Mouse (Mus musculus): ENCODE measurements around the gene Igsf3. TPM values are rescaled to one million over a fixed set of nuclear protein-coding genes. Genes with fewer than 3 reads are reported as not detected.

Igsf3 gene
- polyA plus RNA-seq, 1 experiment from 2014 or later, result 28.1 TPM

GRCm38 (mm10) chr3:101377256-101378024 lies 557 bp downstream of the Igsf3 start:
- Histone ChIP-seq H3K4me1 (ENCODE audit: control insufficient read depth in 2 of 2, insufficient read depth in 2 of 2, low read length in 2 of 2) (peaks cover 28 to 38% of the 10 kb centered on the region in 2 experiments), H3K27ac (replicated peaks in 1 of 2; ENCODE audit: control insufficient read depth in 1 of 2, insufficient read depth in 1 of 2, low read depth in 2 of 2, low read length in 2 of 2) (peak overlapping the region; percentile 87 to 88), H3K27me3 (ENCODE audit: control insufficient read depth, insufficient read depth, low read length) (no peaks in the 10 kb centered on the region), H3K9ac (ENCODE audit: low read length) (peak overlapping the region; percentile 96), H3K4me3 (ENCODE audit: control insufficient read depth in 1 of 2, insufficient read depth in 1 of 2, low read depth in 1 of 2, low read length in 2 of 2) (peak overlapping the region; percentile 82 to 91), H3K4me2 (ENCODE audit: low read length) (peak overlapping the region; percentile 94), H3K36me3 (ENCODE audit: control insufficient read depth, insufficient read depth, low read length) (no peaks in the 10 kb centered on the region), H3K9me3 (ENCODE audit: control insufficient read depth, low read length) (no peaks in the 10 kb centered on the region)
- ATAC-seq (ENCODE audit: insufficient number of reproducible peaks, insufficient read depth, low FRiP score, low read depth), result 0 out of 2 replicates have a peak, but pooled peaks have one; percentile 7
- under 1% methylated on average over 55 of the region's 62 CpGs for WGBS

DNA sequence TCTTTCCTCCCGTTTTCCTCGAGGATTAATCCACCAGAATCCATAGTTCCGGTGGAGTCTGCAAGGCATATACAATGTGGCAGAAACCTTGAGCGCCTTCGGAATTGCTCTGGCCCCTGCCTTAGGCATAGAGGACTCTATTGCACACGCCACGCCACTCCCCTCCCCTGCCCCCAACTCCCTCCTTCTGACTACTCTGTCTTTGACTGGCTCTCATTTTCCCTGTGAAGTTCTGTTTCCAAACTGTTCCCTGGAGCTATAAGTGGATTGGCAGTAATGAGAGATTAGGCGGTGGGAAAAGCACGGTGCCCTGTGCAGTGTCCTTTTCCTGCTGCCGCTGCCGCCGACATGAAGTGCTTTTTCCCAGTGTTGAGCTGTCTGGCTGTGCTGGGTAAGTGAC lies 1.2 kb downstream of the Igsf3 start:
- whole genome bisulfite sequencing, result under 1% methylated on average over 12 of the region's 12 CpGs

DNA sequence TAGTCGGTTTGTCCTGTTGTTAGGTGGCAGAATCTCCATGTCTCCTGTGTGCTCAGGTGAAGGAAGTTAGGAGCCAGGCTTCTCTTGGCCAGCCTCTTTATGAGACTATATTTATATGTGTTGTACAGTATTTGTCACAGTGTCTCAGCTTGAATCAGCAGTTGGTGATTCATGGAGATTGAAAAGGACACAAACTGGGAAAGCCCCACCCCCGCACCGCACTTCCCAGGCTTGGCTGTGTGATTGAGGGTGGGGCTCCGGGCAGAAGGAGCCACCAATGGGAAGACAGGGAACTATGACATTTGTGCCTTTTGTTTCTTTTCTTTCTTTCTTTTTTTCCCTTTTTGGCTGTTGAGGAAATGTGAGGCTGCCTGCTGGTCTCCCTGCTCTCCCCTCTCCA lies 2.9 kb downstream of the Igsf3 start:
- peaks cover 28 to 47% of the 10 kb centered on the region in 2 experiments for H3K4me1 ChIP-seq (ENCODE audit: control insufficient read depth in 2 of 2, insufficient read depth in 2 of 2, low read length in 2 of 2)
- H3K9me3 ChIP-seq (ENCODE audit: control insufficient read depth, low read length), result no peaks in the 10 kb centered on the region
- no peak for ATAC-seq (ENCODE audit: insufficient number of reproducible peaks, insufficient read depth, low FRiP score, low read depth)
- WGBS, result 21% methylated on average over 4 of the region's 4 CpGs
- peak overlapping the region; percentile 24 to 91 for H3K4me3 ChIP-seq (ENCODE audit: control insufficient read depth in 1 of 2, insufficient read depth in 1 of 2, low read depth in 1 of 2, low read length in 2 of 2)
- H3K27ac ChIP-seq (replicated peaks in 1 of 2; ENCODE audit: control insufficient read depth in 1 of 2, insufficient read depth in 1 of 2, low read depth in 2 of 2, low read length in 2 of 2), result peak overlapping the region; percentile 25 to 44; a peak in 2 of 4 replicates
- H3K4me2 ChIP-seq (ENCODE audit: low read length), result peak overlapping the region; percentile 94
- H3K36me3 ChIP-seq (ENCODE audit: control insufficient read depth, insufficient read depth, low read length), result no peaks in the 10 kb centered on the region
- peak overlapping the region; percentile 96 for H3K9ac ChIP-seq (ENCODE audit: low read length)
- H3K27me3 ChIP-seq (ENCODE audit: control insufficient read depth, insufficient read depth, low read length), result no peaks in the 10 kb centered on the region

More for the DNA sequence above, 1.2 kb downstream of the Igsf3 start:
- Histone ChIP-seq H3K4me3 (ENCODE audit: control insufficient read depth in 1 of 2, insufficient read depth in 1 of 2, low read depth in 1 of 2, low read length in 2 of 2) (peak overlapping the region; percentile 82 to 91), H3K36me3 (ENCODE audit: control insufficient read depth, insufficient read depth, low read length) (no peaks in the 10 kb centered on the region), H3K9me3 (ENCODE audit: control insufficient read depth, low read length) (no peaks in the 10 kb centered on the region), H3K4me2 (ENCODE audit: low read length) (peak overlapping the region; percentile 94), H3K27me3 (ENCODE audit: control insufficient read depth, insufficient read depth, low read length) (no peaks in the 10 kb centered on the region), H3K9ac (ENCODE audit: low read length) (peak overlapping the region; percentile 96), H3K4me1 (ENCODE audit: control insufficient read depth in 2 of 2, insufficient read depth in 2 of 2, low read length in 2 of 2) (peaks cover 28 to 44% of the 10 kb centered on the region in 2 experiments), H3K27ac (replicated peaks in 1 of 2; ENCODE audit: control insufficient read depth in 1 of 2, insufficient read depth in 1 of 2, low read depth in 2 of 2, low read length in 2 of 2) (peak overlapping the region; percentile 87 to 88)
- ATAC-seq (ENCODE audit: insufficient number of reproducible peaks, insufficient read depth, low FRiP score, low read depth), result peak; percentile 58

DNA sequence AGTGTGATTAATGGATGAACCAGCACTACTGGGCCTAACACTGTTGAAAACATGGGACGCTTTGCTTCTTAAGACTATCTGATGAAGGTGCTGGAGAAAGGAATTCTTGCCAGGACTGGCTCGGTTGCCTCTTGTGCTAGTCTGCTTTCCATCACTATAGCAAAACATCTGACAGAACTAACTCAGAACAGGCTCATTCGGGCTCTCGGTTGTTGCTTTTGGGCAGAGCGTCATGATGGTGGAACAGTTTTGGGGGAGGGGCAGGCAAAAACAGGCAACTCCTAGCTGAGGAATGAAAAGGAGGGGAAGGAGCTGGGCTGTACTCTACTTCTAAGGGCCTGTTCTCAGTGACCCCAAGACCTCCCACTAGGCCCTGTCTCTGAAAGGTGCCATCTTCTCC lies 4.8 kb downstream of the Igsf3 start:
- H3K4me3 ChIP-seq (ENCODE audit: control insufficient read depth in 1 of 2, insufficient read depth in 1 of 2, low read depth in 1 of 2, low read length in 2 of 2), result no peak overlapping the region
- peaks cover 30 to 56% of the 10 kb centered on the region in 2 experiments for H3K4me1 ChIP-seq (ENCODE audit: control insufficient read depth in 2 of 2, insufficient read depth in 2 of 2, low read length in 2 of 2)
- peak overlapping the region; percentile 94 for H3K4me2 ChIP-seq (ENCODE audit: low read length)
- 0 out of 2 replicates have a peak overlapping the region, but pooled peaks have one; percentile 30 for H3K9ac ChIP-seq (ENCODE audit: low read length)
- no peak for ATAC-seq (ENCODE audit: insufficient number of reproducible peaks, insufficient read depth, low FRiP score, low read depth)
- WGBS, result 20% methylated on average over 5 of the region's 5 CpGs
- H3K9me3 ChIP-seq (ENCODE audit: control insufficient read depth, low read length), result no peaks in the 10 kb centered on the region
- no peak overlapping the region for H3K27ac ChIP-seq (replicated peaks in 1 of 2; ENCODE audit: control insufficient read depth in 1 of 2, insufficient read depth in 1 of 2, low read depth in 2 of 2, low read length in 2 of 2)
- no peaks in the 10 kb centered on the region for H3K36me3 ChIP-seq (ENCODE audit: control insufficient read depth, insufficient read depth, low read length)
- H3K27me3 ChIP-seq (ENCODE audit: control insufficient read depth, insufficient read depth, low read length), result no peaks in the 10 kb centered on the region

DNA sequence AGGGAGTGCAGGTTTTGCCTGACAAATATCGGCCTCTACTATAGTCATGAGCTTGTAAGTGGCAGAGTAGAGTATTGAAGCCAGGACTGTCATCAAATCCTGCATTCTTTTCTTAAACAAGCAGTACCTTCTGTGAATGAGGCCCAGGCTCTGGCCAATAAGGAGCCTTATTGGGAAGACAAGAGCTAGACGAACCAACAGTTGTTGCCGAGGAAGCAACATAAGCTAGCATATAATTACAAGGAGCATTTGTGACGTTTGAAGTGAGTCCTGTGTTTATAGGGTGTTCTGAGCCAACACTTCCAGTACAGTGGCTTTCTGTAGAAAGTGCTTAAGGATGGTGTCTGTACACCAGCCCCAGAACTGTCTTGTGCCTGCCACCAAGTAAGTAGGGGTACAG lies 5.9 kb downstream of the Igsf3 start:
- no peak overlapping the region for H3K4me3 ChIP-seq (ENCODE audit: control insufficient read depth in 1 of 2, insufficient read depth in 1 of 2, low read depth in 1 of 2, low read length in 2 of 2)
- 61% methylated on average over 4 of the region's 4 CpGs for WGBS
- no peaks in the 10 kb centered on the region for H3K9me3 ChIP-seq (ENCODE audit: control insufficient read depth, low read length)
- H3K27ac ChIP-seq (replicated peaks in 1 of 2; ENCODE audit: control insufficient read depth in 1 of 2, insufficient read depth in 1 of 2, low read depth in 2 of 2, low read length in 2 of 2), result no peak overlapping the region
- H3K9ac ChIP-seq (ENCODE audit: low read length), result no peak overlapping the region
- no peaks in the 10 kb centered on the region for H3K36me3 ChIP-seq (ENCODE audit: control insufficient read depth, insufficient read depth, low read length)
- H3K4me2 ChIP-seq (ENCODE audit: low read length), result no peak overlapping the region
- H3K4me1 ChIP-seq (ENCODE audit: control insufficient read depth in 2 of 2, insufficient read depth in 2 of 2, low read length in 2 of 2), result peaks cover 30 to 59% of the 10 kb centered on the region in 2 experiments
- H3K27me3 ChIP-seq (ENCODE audit: control insufficient read depth, insufficient read depth, low read length), result no peaks in the 10 kb centered on the region
- ATAC-seq (ENCODE audit: insufficient number of reproducible peaks, insufficient read depth, low FRiP score, low read depth), result no peak

DNA sequence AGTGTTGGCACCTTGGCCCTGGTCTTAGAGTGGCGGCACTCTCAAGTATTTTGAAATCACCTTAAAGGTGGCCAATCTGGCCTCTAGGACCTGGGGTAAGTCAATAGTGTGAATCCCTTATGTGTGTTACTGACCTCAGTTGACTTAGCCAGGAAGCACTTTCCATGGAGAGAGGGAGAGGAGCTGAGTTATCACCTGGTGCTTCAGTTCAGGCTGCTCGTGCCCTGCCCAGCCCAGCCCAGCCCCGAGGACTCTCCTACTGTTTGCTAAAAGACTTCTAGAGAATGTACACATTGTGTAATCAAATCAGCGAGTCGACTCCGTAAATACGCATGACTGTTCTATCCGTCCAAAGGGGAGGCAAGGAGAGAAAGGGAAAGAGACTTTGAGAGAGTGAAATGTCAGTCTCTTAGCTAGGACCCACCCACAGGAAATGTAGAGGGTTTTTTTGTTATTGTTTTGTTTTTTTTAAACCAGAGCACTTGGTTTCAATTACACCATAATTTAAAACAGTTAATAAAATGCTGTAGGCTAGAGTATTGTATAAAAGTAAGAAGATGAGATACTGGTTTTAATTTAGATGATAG lies 9.6 kb downstream of the Igsf3 start:
- H3K9ac ChIP-seq (ENCODE audit: low read length), result 0 out of 2 replicates have a peak overlapping the region, but pooled peaks have one; percentile 30
- H3K9me3 ChIP-seq (ENCODE audit: control insufficient read depth, low read length), result no peaks in the 10 kb centered on the region
- peaks cover 12 to 57% of the 10 kb centered on the region in 2 experiments for H3K4me1 ChIP-seq (ENCODE audit: control insufficient read depth in 2 of 2, insufficient read depth in 2 of 2, low read length in 2 of 2)
- no peak for ATAC-seq (ENCODE audit: insufficient number of reproducible peaks, insufficient read depth, low FRiP score, low read depth)
- no peaks in the 10 kb centered on the region for H3K27me3 ChIP-seq (ENCODE audit: control insufficient read depth, insufficient read depth, low read length)
- no peaks in the 10 kb centered on the region for H3K36me3 ChIP-seq (ENCODE audit: control insufficient read depth, insufficient read depth, low read length)
- no peak overlapping the region for H3K27ac ChIP-seq (replicated peaks in 1 of 2; ENCODE audit: control insufficient read depth in 1 of 2, insufficient read depth in 1 of 2, low read depth in 2 of 2, low read length in 2 of 2)
- H3K4me3 ChIP-seq (ENCODE audit: control insufficient read depth in 1 of 2, insufficient read depth in 1 of 2, low read depth in 1 of 2, low read length in 2 of 2), result no peak overlapping the region
- no peak overlapping the region for H3K4me2 ChIP-seq (ENCODE audit: low read length)
- 53% methylated on average over 8 of the region's 8 CpGs for WGBS

GRCm38 (mm10) chr3:101387849-101388248 lies 11.0 kb downstream of the Igsf3 start:
- H3K27me3 ChIP-seq (ENCODE audit: control insufficient read depth, insufficient read depth, low read length), result no peaks in the 10 kb centered on the region
- no peaks in the 10 kb centered on the region for H3K36me3 ChIP-seq (ENCODE audit: control insufficient read depth, insufficient read depth, low read length)
- peak overlapping the region; percentile 39 for H3K4me2 ChIP-seq (ENCODE audit: low read length)
- H3K9ac ChIP-seq (ENCODE audit: low read length), result peak overlapping the region; percentile 14; the same call in 1 of the 2 replicates
- H3K27ac ChIP-seq (replicated peaks in 1 of 2; ENCODE audit: control insufficient read depth in 1 of 2, insufficient read depth in 1 of 2, low read depth in 2 of 2, low read length in 2 of 2), result peak overlapping the region in 1 of 2 experiments; percentile 21; a peak in 1 of 4 replicates
- H3K9me3 ChIP-seq (ENCODE audit: control insufficient read depth, low read length), result no peaks in the 10 kb centered on the region
- no peak for ATAC-seq (ENCODE audit: insufficient number of reproducible peaks, insufficient read depth, low FRiP score, low read depth)
- peaks cover 11 to 48% of the 10 kb centered on the region in 2 experiments for H3K4me1 ChIP-seq (ENCODE audit: control insufficient read depth in 2 of 2, insufficient read depth in 2 of 2, low read length in 2 of 2)
- H3K4me3 ChIP-seq (ENCODE audit: control insufficient read depth in 1 of 2, insufficient read depth in 1 of 2, low read depth in 1 of 2, low read length in 2 of 2), result no peak overlapping the region
- WGBS, result 12% methylated on average over 10 of the region's 10 CpGs
